Mouse (Mus musculus) brain, embryonic 14.5 days (tissue): Measurements from ENCODE around the gene Ints11.

Source experiments
- CTCF ChIP-seq: fragments of 200-500 bp; IDR thresholded peaks from 2 replicates; pipeline ENCODE4 v1.5.1; 2012; ENCODE audit warnings: inconsistent platforms, mild to moderate bottlenecking, moderate library complexity, borderline replicate concordance; ENCODE audit not compliant: insufficient read depth, insufficient read length; ENCODE audit errors: extremely low read depth
- POLR2A ChIP-seq: fragments of 200-500 bp; IDR thresholded peaks from 2 replicates; pipeline ENCODE4 v1.6.1; 2012; ENCODE audit warnings: mild to moderate bottlenecking, inconsistent platforms, borderline replicate concordance; ENCODE audit not compliant: poor library complexity, insufficient read depth, insufficient read length, severe bottlenecking; ENCODE audit errors: extremely low read depth

GRCm38 (mm10) chr4:155901205-155901604 is 31.9 kb downstream of the Ints11 start:
- TF ChIP-seq CTCF (no peak), POLR2A (no peak)
